Mouse (Mus musculus): ENCODE measurements around the gene Ubxn2a. TPM values are rescaled to one million over a fixed set of nuclear protein-coding genes. Genes with fewer than 3 reads are reported as not detected.
A peak's percentile ranks its signal among the peaks of the same experiment; 100 is the strongest.

Ubxn2a gene
- total and polyA plus RNA-seq, 3 experiments: 21.9 to 22.8 TPM; not detected in 1

DNA sequence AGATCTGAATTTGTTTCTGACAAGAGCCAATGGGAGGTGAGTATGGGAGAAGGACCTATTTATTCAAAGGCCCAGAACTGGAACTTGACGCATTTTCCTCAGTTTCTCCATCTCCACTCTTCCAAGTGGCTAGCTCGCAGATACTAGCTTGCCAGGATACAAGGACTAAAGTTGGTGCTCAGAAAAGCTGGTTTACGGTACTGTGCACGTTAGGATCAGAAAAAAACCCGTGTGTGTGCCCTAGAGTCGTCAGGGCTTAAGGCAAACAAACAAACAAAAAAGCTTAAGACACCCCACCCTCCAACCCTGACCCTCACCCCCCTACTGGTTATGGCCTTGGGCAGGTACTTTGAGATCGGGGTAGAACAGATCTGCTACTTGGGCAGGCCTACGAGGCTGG lies 65.0 kb downstream of the Ubxn2a start:
- DNase-seq (ENCODE audit: low read depth, low spot score): peak; percentile 39
- Histone ChIP-seq H3K9me3 (replicated peaks; ENCODE audit: insufficient read depth, low read length) (no peaks in the 10 kb centered on the region), H3K9ac (ENCODE audit: control insufficient read depth, low read depth, low read length, poor library complexity, severe bottlenecking) (peak overlapping the region; percentile 37), H3K79me2 (ENCODE audit: control insufficient read depth, insufficient read depth, low read length, poor library complexity) (peaks cover 19% of the 10 kb centered on the region), H3K36me3 (ENCODE audit: control insufficient read depth in 1 of 2, insufficient read depth in 2 of 2, low read length in 2 of 2) (peaks cover 0 to 11% of the 10 kb centered on the region in 2 experiments; a peak in 2 of 4 replicates), H3K27ac (ENCODE audit: control insufficient read depth, low read depth, low read length) (no peak overlapping the region), H3K27me3 (ENCODE audit: control insufficient read depth in 1 of 2, insufficient read depth in 2 of 2, low read length in 2 of 2) (no peaks in the 10 kb centered on the region), H3K4me1 (ENCODE audit: control insufficient read depth in 1 of 2, insufficient read depth in 2 of 2, low read length in 2 of 2) (peaks cover 0 to 19% of the 10 kb centered on the region in 2 experiments; a peak in 2 of 4 replicates), H3K4me3 (ENCODE audit: control insufficient read depth in 1 of 2, insufficient read depth in 1 of 2, low read depth in 2 of 2, low read length in 2 of 2) (peak overlapping the region in 1 of 2 experiments; percentile 14; a peak in 2 of 4 replicates)
- no peak for TF ChIP-seq EP300 (IDR thresholded peaks at IDR 0.05; ENCODE audit: low read depth in 1 of 2, low read length in 2 of 2)
- TF ChIP-seq MAZ (IDR thresholded peaks at IDR 0.05; ENCODE audit: low read depth, low read length): no peak
- TF ChIP-seq RCOR1 (IDR thresholded peaks at IDR 0.05; ENCODE audit: low read depth, low read length): no peak
- no peak for TF ChIP-seq GATA1 (IDR thresholded peaks at IDR 0.05; ENCODE audit: low read depth, low read length)
- TF ChIP-seq CTCF (IDR thresholded peaks at IDR 0.05 in 2 of 3, conservative IDR thresholded peaks at IDR 0.05 in 1 of 3; ENCODE audit: control insufficient read depth in 1 of 3, insufficient read depth in 1 of 3, low read depth in 2 of 3, low read length in 3 of 3, poor library complexity in 1 of 3, severe bottlenecking in 1 of 3): no peak
- no peak for TF ChIP-seq TBP (IDR thresholded peaks at IDR 0.05; ENCODE audit: low read depth, low read length)
- TF ChIP-seq KAT2A (conservative IDR thresholded peaks at IDR 0.05; ENCODE audit: low read depth, low read length): no peak
- no peak for TF ChIP-seq ZMIZ1 (IDR thresholded peaks at IDR 0.05; ENCODE audit: low read depth, low read length)
- TF ChIP-seq POLR2AphosphoS2 (IDR thresholded peaks at IDR 0.05; ENCODE audit: low read length): no peak
- no peak for TF ChIP-seq JUND (IDR thresholded peaks at IDR 0.05; ENCODE audit: low read depth, low read length)

DNA sequence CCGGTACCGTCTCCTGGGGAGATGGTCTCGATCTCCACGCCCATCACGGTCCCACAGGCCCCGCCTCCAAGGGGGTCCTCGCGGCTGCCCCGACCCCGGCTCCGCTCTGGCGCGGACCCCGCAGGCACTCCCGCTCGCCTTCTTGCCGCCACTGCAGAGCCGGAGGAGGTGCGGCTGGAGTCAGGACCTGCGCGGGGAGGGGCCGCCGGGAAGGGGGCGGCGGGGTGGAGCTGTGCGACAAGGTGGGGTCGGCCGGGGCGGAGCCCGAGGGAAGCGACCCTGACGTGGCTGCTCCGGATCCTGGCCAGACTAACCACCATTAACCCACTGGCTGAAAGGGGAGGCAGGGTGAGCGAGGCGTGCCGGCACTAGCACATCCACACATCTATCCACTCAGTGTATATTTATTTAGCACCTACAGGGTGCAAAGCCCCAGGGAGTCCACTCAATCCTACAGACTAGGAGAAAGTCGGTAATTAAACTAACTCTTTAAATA lies 66.1 kb downstream of the Ubxn2a start, which contains the start of gene Fkbp1b:
TSS of gene Fkbp1b (minus strand) at position 200 of the 496 bp plus-strand sequence.
- peaks cover 16% of the 10 kb centered on the region for H3K79me2 ChIP-seq (ENCODE audit: control insufficient read depth, insufficient read depth, low read length, poor library complexity)
- DNase-seq (ENCODE audit: low read depth, low spot score): peak; percentile 84
- H3K9me3 ChIP-seq (replicated peaks; ENCODE audit: insufficient read depth, low read length): no peaks in the 10 kb centered on the region
- peak within 1 kb of the TSS; percentile 12; the same call in 1 of the 2 replicates for H3K27ac ChIP-seq (ENCODE audit: control insufficient read depth, low read depth, low read length)
- H3K9ac ChIP-seq (ENCODE audit: control insufficient read depth, low read depth, low read length, poor library complexity, severe bottlenecking): peak within 1 kb of the TSS; percentile 62
- no peaks in the 10 kb centered on the region for H3K27me3 ChIP-seq (ENCODE audit: control insufficient read depth in 1 of 2, insufficient read depth in 2 of 2, low read length in 2 of 2)
- H3K4me1 ChIP-seq (ENCODE audit: control insufficient read depth in 1 of 2, insufficient read depth in 2 of 2, low read length in 2 of 2): peaks cover 0 to 19% of the 10 kb centered on the region in 2 experiments; a peak in 2 of 4 replicates
- H3K4me3 ChIP-seq (ENCODE audit: control insufficient read depth in 1 of 2, insufficient read depth in 1 of 2, low read depth in 2 of 2, low read length in 2 of 2): peak within 1 kb of the TSS; percentile 76 to 90
- H3K36me3 ChIP-seq (ENCODE audit: control insufficient read depth in 1 of 2, insufficient read depth in 2 of 2, low read length in 2 of 2): peaks cover 0 to 11% of the 10 kb centered on the region in 2 experiments; a peak in 2 of 4 replicates
- TF ChIP-seq MYC (IDR thresholded peaks at IDR 0.05; ENCODE audit: low read depth, low read length): no peak
- no peak for TF ChIP-seq MEF2A (IDR thresholded peaks at IDR 0.05; ENCODE audit: extremely low read depth, insufficient replicate concordance, low read depth, low read length, poor library complexity, severe bottlenecking)
- TF ChIP-seq HCFC1 (IDR thresholded peaks at IDR 0.05; ENCODE audit: low read depth, low read length): peak; percentile 58
- TF ChIP-seq JUND (IDR thresholded peaks at IDR 0.05; ENCODE audit: low read depth, low read length): no peak
- TF ChIP-seq ELF1 (IDR thresholded peaks at IDR 0.05; ENCODE audit: low read depth, low read length): peak; percentile 29; the same call in 1 of the 2 replicates
- no peak for TF ChIP-seq CTCF (IDR thresholded peaks at IDR 0.05 in 2 of 3, conservative IDR thresholded peaks at IDR 0.05 in 1 of 3; ENCODE audit: control insufficient read depth in 1 of 3, insufficient read depth in 1 of 3, low read depth in 2 of 3, low read length in 3 of 3, poor library complexity in 1 of 3, severe bottlenecking in 1 of 3)
- no peak for TF ChIP-seq BHLHE40 (IDR thresholded peaks at IDR 0.05; ENCODE audit: borderline replicate concordance, low read depth, low read length)
- TF ChIP-seq EP300 (IDR thresholded peaks at IDR 0.05; ENCODE audit: low read depth in 1 of 2, low read length in 2 of 2): no peak
- peak; percentile 68; the same call in 1 of the 2 replicates for TF ChIP-seq SIN3A (IDR thresholded peaks at IDR 0.05; ENCODE audit: low read length)
- no peak for TF ChIP-seq ZC3H11A (IDR thresholded peaks at IDR 0.05; ENCODE audit: low read depth, low read length)
- no peak for TF ChIP-seq TCF12 (IDR thresholded peaks at IDR 0.05; ENCODE audit: low read depth, low read length)
- TF ChIP-seq MXI1 (IDR thresholded peaks at IDR 0.05; ENCODE audit: low read depth, low read length): peak; percentile 56; the same call in 1 of the 2 replicates
- TF ChIP-seq CHD1 (IDR thresholded peaks at IDR 0.05; ENCODE audit: low read depth, low read length): 0 out of 2 replicates have a peak, but pooled peaks have one; percentile 71
- TF ChIP-seq MAFK (IDR thresholded peaks at IDR 0.05; ENCODE audit: borderline replicate concordance, low read depth, low read length): no peak
- peak; percentile 56; the same call in 1 of the 2 replicates for TF ChIP-seq TBP (IDR thresholded peaks at IDR 0.05; ENCODE audit: low read depth, low read length)
- peak; percentile 57; the same call in 1 of the 2 replicates for TF ChIP-seq ZMIZ1 (IDR thresholded peaks at IDR 0.05; ENCODE audit: low read depth, low read length)
- no peak for TF ChIP-seq ETS1 (IDR thresholded peaks at IDR 0.05; ENCODE audit: low read depth, low read length)
- TF ChIP-seq MAZ (IDR thresholded peaks at IDR 0.05; ENCODE audit: low read depth, low read length): peak; percentile 38; the same call in 1 of the 2 replicates
- no peak for TF ChIP-seq USF2 (IDR thresholded peaks at IDR 0.05; ENCODE audit: borderline replicate concordance in 1 of 2, insufficient read depth in 1 of 2, low read depth in 1 of 2, low read length in 2 of 2)
- TF ChIP-seq MAX (IDR thresholded peaks at IDR 0.05; ENCODE audit: low read length): peak; percentile 53; the same call in 1 of the 2 replicates
- TF ChIP-seq NELFE (IDR thresholded peaks at IDR 0.05; ENCODE audit: low read depth, low read length): peak; percentile 73
- no peak for TF ChIP-seq TAL1 (IDR thresholded peaks at IDR 0.05; ENCODE audit: low read length)
- peak in 1 of 2 experiments; percentile 73; a peak in 2 of 4 replicates for TF ChIP-seq POLR2A (IDR thresholded peaks at IDR 0.05; ENCODE audit: control insufficient read depth in 1 of 2, insufficient read depth in 1 of 2, low read depth in 1 of 2, low read length in 2 of 2, poor library complexity in 1 of 2)
- no peak for TF ChIP-seq GABPA (IDR thresholded peaks at IDR 0.05; ENCODE audit: low read depth, low read length)
- TF ChIP-seq E2F4 (IDR thresholded peaks at IDR 0.05; ENCODE audit: borderline replicate concordance, low read depth, low read length): no peak
